In the genomic region with DNA sequence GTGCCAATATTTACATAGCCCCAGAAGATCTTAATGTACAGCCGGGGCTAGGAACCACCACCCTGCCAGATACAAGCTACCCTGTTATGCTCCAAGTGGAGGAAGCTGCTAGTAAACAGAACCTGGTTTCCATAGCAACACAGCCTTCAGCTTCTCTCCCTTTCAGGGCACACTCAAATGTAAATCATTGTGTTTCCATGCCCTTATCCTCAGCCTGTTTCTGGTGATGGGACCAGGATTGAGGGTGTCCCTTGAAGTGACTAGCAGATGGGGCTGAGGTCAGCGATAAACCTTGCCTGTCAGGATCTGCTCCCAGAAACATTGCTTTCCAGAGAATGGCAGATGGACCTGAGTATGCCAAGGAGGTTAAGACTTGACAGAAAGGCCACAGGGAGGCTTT, we compare ENCODE assay signal across 12 mouse cellular contexts. TPM values are rescaled to one million over a fixed set of nuclear protein-coding genes. Genes with fewer than 3 reads are reported as not detected.
DNase-seq lines count a peak whose midpoint lies in the region; ATAC-seq lines count a peak whose summit lies in the region.
"Had no signal": no experiment of that assay in that cellular context is flagged by ENCODE, and none has a peak within 500 bp of the region (broad histone marks: within the 10 kb centered on the region; RNA-seq: fewer than 3 reads in every experiment).

No protein-coding gene starts in this region.

- H3K27ac ChIP-seq in forebrain, embryonic 16.5 days (ENCODE audit: low read length): no peak overlapping the region
- no peak overlapping the region for H3K27ac ChIP-seq in forebrain, embryonic 10.5 days
- no peak overlapping the region for H3K27ac ChIP-seq in neural tube, embryonic 14.5 days (ENCODE audit: low read depth, low read length)
- H3K27ac ChIP-seq in neural tube, embryonic 15.5 days (replicated peaks): no peak overlapping the region
- H3K27ac ChIP-seq: liver, embryonic 14.5 days had no signal

- DNase-seq in forebrain, embryonic 10.5 days (ENCODE audit: extremely low spot score, low spot score): no peak
- peak; percentile 26 to 32 for DNase-seq in cerebellum, postnatal 36 days
- DNase-seq in lung, postnatal 36 days: no peak
- DNase-seq in spleen, postnatal 10 days (ENCODE audit: low spot score in 2 of 2): no peak
- DNase-seq: thymus, adult 18-20 months had no signal

- no peak overlapping the region for H3K4me2 ChIP-seq in forebrain, embryonic 16.5 days (ENCODE audit: low read length)
- H3K4me2 ChIP-seq in neural tube, embryonic 14.5 days (ENCODE audit: low read depth, low read length): no peak overlapping the region
- no peak overlapping the region for H3K4me2 ChIP-seq in neural tube, embryonic 15.5 days

- no peak overlapping the region for H3K9ac ChIP-seq in forebrain, embryonic 16.5 days (replicated peaks; ENCODE audit: low read depth, low read length)
- H3K9ac ChIP-seq in neural tube, embryonic 14.5 days (replicated peaks; ENCODE audit: low read depth, low read length): no peak overlapping the region
- H3K9ac ChIP-seq in neural tube, embryonic 15.5 days (replicated peaks): no peak overlapping the region
- H3K9ac ChIP-seq: liver, embryonic 14.5 days had no signal

- H3K27me3 ChIP-seq in forebrain, embryonic 16.5 days (replicated peaks; ENCODE audit: control insufficient read depth, insufficient read depth, low read length): no peaks in the 10 kb centered on the region
- no peaks in the 10 kb centered on the region for H3K27me3 ChIP-seq in forebrain, embryonic 10.5 days (ENCODE audit: poor library complexity, severe bottlenecking)
- no peaks in the 10 kb centered on the region for H3K27me3 ChIP-seq in neural tube, embryonic 14.5 days (ENCODE audit: control insufficient read depth, insufficient read depth, low read length)
- no peaks in the 10 kb centered on the region for H3K27me3 ChIP-seq in neural tube, embryonic 15.5 days (replicated peaks)
- H3K27me3 ChIP-seq: megakaryocyte, embryonic 14.5 days had no signal

- peaks cover 3% of the 10 kb centered on the region; the same call in 1 of the 2 replicates for H3K4me1 ChIP-seq in forebrain, embryonic 16.5 days (replicated peaks; ENCODE audit: control insufficient read depth, insufficient read depth, low read length)
- H3K4me1 ChIP-seq in forebrain, embryonic 10.5 days: peaks cover 11% of the 10 kb centered on the region; the same call in 1 of the 2 replicates
- H3K4me1 ChIP-seq in neural tube, embryonic 14.5 days (ENCODE audit: control insufficient read depth, insufficient read depth, low read length): no peaks in the 10 kb centered on the region
- peaks cover 15% of the 10 kb centered on the region for H3K4me1 ChIP-seq in neural tube, embryonic 15.5 days
- H3K4me1 ChIP-seq: megakaryocyte, embryonic 14.5 days had no signal

- no peaks in the 10 kb centered on the region for H3K36me3 ChIP-seq in forebrain, embryonic 16.5 days (ENCODE audit: control insufficient read depth, insufficient read depth)
- H3K36me3 ChIP-seq in forebrain, embryonic 10.5 days (replicated peaks): no peaks in the 10 kb centered on the region
- no peaks in the 10 kb centered on the region for H3K36me3 ChIP-seq in neural tube, embryonic 14.5 days (ENCODE audit: control insufficient read depth, insufficient read depth, low read length)
- H3K36me3 ChIP-seq in neural tube, embryonic 15.5 days: no peaks in the 10 kb centered on the region

- no peak overlapping the region for H3K4me3 ChIP-seq in forebrain, embryonic 16.5 days (replicated peaks; ENCODE audit: low read length)
- H3K4me3 ChIP-seq in forebrain, embryonic 10.5 days: no peak overlapping the region
- H3K4me3 ChIP-seq in neural tube, embryonic 14.5 days (ENCODE audit: low read depth, low read length): no peak overlapping the region
- no peak overlapping the region for H3K4me3 ChIP-seq in neural tube, embryonic 15.5 days (replicated peaks)
- H3K4me3 ChIP-seq: megakaryocyte, embryonic 14.5 days had no signal

- 39% methylated on average over 2 of the region's 2 CpGs for WGBS in forebrain, embryonic 16.5 days
- 55% methylated on average over 2 of the region's 2 CpGs for WGBS in forebrain, embryonic 10.5 days
- 38% methylated on average over 2 of the region's 2 CpGs for WGBS in neural tube, embryonic 14.5 days
- WGBS in neural tube, embryonic 15.5 days: 30% methylated on average over 2 of the region's 2 CpGs

- peak; percentile 38; the same call in 1 of the 2 replicates for ATAC-seq in forebrain, embryonic 16.5 days
- peak; percentile 50; the same call in 1 of the 2 replicates for ATAC-seq in neural tube, embryonic 14.5 days (ENCODE audit: low read depth)
- no peak for ATAC-seq in neural tube, embryonic 15.5 days (ENCODE audit: low FRiP score)
- no peak for ATAC-seq in megakaryocyte, adult 5-6 weeks (ENCODE audit: poor library complexity, severe bottlenecking)

- H3K9me3 ChIP-seq in forebrain, embryonic 16.5 days (ENCODE audit: control insufficient read depth, low read length): no peaks in the 10 kb centered on the region
- H3K9me3 ChIP-seq in forebrain, embryonic 10.5 days: no peaks in the 10 kb centered on the region
- H3K9me3 ChIP-seq in neural tube, embryonic 14.5 days (ENCODE audit: control insufficient read depth, low read length): no peaks in the 10 kb centered on the region
- no peaks in the 10 kb centered on the region for H3K9me3 ChIP-seq in neural tube, embryonic 15.5 days (replicated peaks)
- H3K9me3 ChIP-seq: megakaryocyte, embryonic 14.5 days had no signal

RNA-seq across cellular contexts. Expression of gene Fam196b, which starts 41.5 kb away (rescaled TPM):
- polyA plus RNA-seq in forebrain, embryonic 16.5 days (2015; fragmentation: Nextera tagmentation; extraction: Ambion mirVana): 1.5 and 2.5 TPM in 2 replicates
- 0.36 TPM in 2 replicates for polyA plus RNA-seq in forebrain, embryonic 10.5 days (2016; fragmentation: Nextera tagmentation; extraction: Ambion mirVana)
- polyA plus RNA-seq in neural tube, embryonic 14.5 days (2014; fragmentation: Nextera tagmentation; extraction: Ambion mirVana): 2.0 and 4.6 TPM in 2 replicates
- polyA plus RNA-seq in neural tube, embryonic 15.5 days (2015; fragmentation: Nextera tagmentation; extraction: Ambion mirVana): 3.6 and 4.0 TPM in 2 replicates
- not detected in 2 replicates for total RNA-seq in megakaryocyte, adult 5-6 weeks (2015)
- 0.11 and 0.12 TPM in 2 replicates for total RNA-seq in megakaryocyte, adult 5-6 weeks (2017)
- total RNA-seq: heart, adult 8-10 months had no signal

Comparison
In these comparisons a context has a peak if more than half of its experiments do, and no peak if none do; other contexts are left out.
1. ATAC-seq: peak in forebrain, embryonic 16.5 days (single experiment) and neural tube, embryonic 14.5 days (single experiment); none in neural tube, embryonic 15.5 days (single experiment) and megakaryocyte, adult 5-6 weeks (single experiment).
2. DNase-seq: peak in cerebellum, postnatal 36 days (2 of 2); none in forebrain, embryonic 10.5 days (single experiment), lung, postnatal 36 days (single experiment) and spleen, postnatal 10 days (0 of 2).